Mouse (Mus musculus) brain, embryonic 14.5 days (tissue): Measurements from ENCODE around the gene Atp6v1a.

ENCODE experiments used
- CTCF ChIP-seq: fragments of 200-500 bp; IDR thresholded peaks from 2 replicates; pipeline ENCODE4 v1.5.1; 2012; ENCODE audit warnings: inconsistent platforms, mild to moderate bottlenecking, moderate library complexity, borderline replicate concordance; ENCODE audit not compliant: insufficient read depth, insufficient read length; ENCODE audit errors: extremely low read depth
- POLR2A ChIP-seq: fragments of 200-500 bp; IDR thresholded peaks from 2 replicates; pipeline ENCODE4 v1.6.1; 2012; ENCODE audit warnings: mild to moderate bottlenecking, inconsistent platforms, borderline replicate concordance; ENCODE audit not compliant: poor library complexity, insufficient read depth, insufficient read length, severe bottlenecking; ENCODE audit errors: extremely low read depth

DNA sequence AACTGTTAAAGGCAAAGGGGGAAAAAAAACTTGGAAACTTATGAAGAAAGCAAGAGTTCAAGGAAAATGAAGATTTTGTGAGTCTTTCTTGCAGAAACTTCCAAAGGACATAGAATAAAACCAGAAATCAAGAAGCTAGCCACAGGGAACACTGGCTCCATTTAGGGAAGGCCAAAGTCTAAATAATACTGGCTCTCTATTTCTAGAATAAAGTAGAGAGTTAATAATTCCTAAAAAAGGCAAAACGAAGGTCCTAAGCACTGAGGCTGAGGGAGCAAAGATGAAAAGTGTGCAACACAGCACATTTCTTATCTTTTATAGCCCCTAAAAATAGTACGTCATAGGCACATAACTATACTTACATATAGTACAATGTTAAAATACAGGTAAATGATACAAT lies 34.3 kb downstream of the Atp6v1a start:
- TF ChIP-seq POLR2A (no peak), CTCF (no peak)
